Mouse (Mus musculus) cerebellum, adult 2 months (tissue): ENCODE results near the gene Cchcr1. TPM values are rescaled to one million over a fixed set of nuclear protein-coding genes. Genes with fewer than 3 reads are reported as not detected.
"Not testable (repeated sequence)": the region's sequence is repeated elsewhere in the genome, so short reads cannot be mapped to it uniquely, and the experiment has no call there.

Experiments
- DNase-seq, 2 experiments: peaks; one replicate each; pipeline ENCODE4 v3.0.0; 2021
- H3K27ac ChIP-seq: fragments of 200-500 bp; 2 replicates; pipeline ENCODE4 v1.5.1; 2012; ENCODE audit warnings: low read length, control low read depth, inconsistent platforms; ENCODE audit not compliant: insufficient read depth
- H3K27me3 ChIP-seq: fragments of 200-500 bp; 2 replicates; pipeline ENCODE4 v1.6.1; 2012; ENCODE audit warnings: inconsistent platforms, mild to moderate bottlenecking, low read length, moderate library complexity; ENCODE audit not compliant: control insufficient read depth, insufficient read depth
- H3K4me1 ChIP-seq: fragments of 200-500 bp; 2 replicates; pipeline ENCODE4 v1.6.1; 2011; ENCODE audit warnings: low read length; ENCODE audit not compliant: control insufficient read depth, insufficient read depth
- H3K4me3 ChIP-seq: fragments of 200-500 bp; replicated peaks from 2 replicates; pipeline ENCODE3; 2011; ENCODE audit warnings: mild to moderate bottlenecking, low read depth, low read length, control low read depth; ENCODE audit not compliant: insufficient read depth
- CTCF ChIP-seq: fragments of 200-500 bp; IDR thresholded peaks from 2 replicates; pipeline ENCODE4 v1.5.1; 2011; ENCODE audit warnings: low read depth, mild to moderate bottlenecking, control low read depth, low read length, moderate library complexity, borderline replicate concordance; ENCODE audit not compliant: insufficient read depth
- POLR2A ChIP-seq: fragments of 200-500 bp; IDR thresholded peaks from 2 replicates; pipeline ENCODE4 v1.6.1; 2011; ENCODE audit warnings: low read length, control low read depth, borderline replicate concordance; ENCODE audit not compliant: insufficient read depth
- WGBS: fragments of 180-500 bp; shearing (Covaris S2); methylation state at CpG from one replicate; pipeline ENCODE4 v1.1.7; 2018; 5-methylcytosine and 5-hydroxymethylcytosine counted together
- polyA plus RNA-seq: library from polyadenylated mRNA; depleted of rRNA; stranded (reverse); fragments of >200 nt; gene quantifications from 2 replicates; pipeline ENCODE4 v1.2.3, GENCODE M21; 2012

Cchcr1 gene
- polyA plus RNA-seq, 1 experiment, result 9.6 TPM

DNA sequence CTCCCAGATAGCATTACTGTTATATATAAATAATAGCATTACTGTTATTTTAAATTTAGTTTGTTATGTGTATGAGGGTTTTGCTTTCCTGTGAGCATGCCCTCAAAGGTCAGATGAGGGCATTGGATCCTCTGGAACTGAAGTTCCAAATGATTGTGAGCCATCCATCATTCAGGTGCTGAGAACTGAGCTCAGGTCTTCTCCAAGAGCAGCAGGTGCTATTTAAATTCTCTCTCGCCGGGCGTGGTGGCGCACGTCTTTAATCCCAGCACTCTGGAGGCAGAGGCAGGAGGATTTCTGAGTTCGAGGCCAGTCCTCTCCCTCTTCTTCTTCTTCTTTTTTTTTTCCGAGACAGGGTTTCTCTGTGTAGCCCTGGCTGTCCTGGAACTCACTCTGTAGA, 19.8 kb upstream of the Cchcr1 start:
- Histone ChIP-seq H3K27ac (no peak overlapping the region), H3K27me3 (no peaks in the 10 kb centered on the region), H3K4me3 (no peak overlapping the region), H3K4me1 (no peaks in the 10 kb centered on the region)
- no peak for DNase-seq
- 94% methylated on average over 7 of the region's 7 CpGs for WGBS
- TF ChIP-seq POLR2A, result no peak
- TF ChIP-seq CTCF, result no peak

DNA sequence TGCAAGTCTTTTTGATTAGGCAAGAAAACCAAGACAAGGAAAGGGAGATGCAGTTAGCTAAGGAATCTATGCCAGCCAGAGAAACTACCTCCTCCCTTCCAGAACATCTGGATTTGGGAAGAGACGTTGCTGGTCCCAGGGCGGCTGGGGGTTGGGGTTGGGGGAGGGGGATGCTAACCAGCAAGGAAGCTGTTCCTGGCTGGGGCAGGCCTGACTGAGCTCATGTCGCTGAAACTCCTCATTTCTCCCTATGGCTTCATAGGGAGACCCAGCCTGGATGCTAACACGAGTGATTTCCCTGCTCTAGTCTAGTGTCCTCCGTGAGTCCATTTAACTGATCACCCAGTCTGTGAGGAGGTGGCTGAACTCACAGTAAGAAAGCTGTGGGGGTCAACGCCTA, 14.7 kb upstream of the Cchcr1 start:
- Histone ChIP-seq H3K4me3 (no peak overlapping the region), H3K27me3 (no peaks in the 10 kb centered on the region), H3K4me1 (no peaks in the 10 kb centered on the region), H3K27ac (no peak overlapping the region)
- 12% methylated on average over 6 of the region's 6 CpGs for WGBS
- no peak for DNase-seq
- TF ChIP-seq POLR2A, result no peak
- no peak for TF ChIP-seq CTCF

DNA sequence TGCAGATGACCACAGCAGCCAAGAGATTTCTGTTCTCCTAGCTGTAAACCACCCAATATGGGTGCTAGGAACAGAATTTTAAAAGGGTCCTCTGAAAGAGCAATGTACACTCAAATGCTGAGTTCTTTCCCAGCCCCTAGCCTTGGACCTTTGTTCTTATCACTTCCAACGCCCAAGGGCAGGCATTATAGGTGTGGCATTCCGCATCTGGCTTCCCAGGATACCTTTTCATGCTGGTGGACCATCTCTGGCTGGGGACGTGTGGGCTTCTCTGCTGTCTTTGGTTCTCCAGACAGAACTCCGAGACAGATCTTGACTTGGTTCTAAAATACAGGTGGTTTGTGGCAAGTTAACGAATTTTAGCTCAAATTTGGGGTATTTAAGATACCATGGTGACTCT, 14.1 kb upstream of the Cchcr1 start:
- Histone ChIP-seq H3K4me3 (no peak overlapping the region), H3K27ac (no peak overlapping the region), H3K4me1 (no peaks in the 10 kb centered on the region), H3K27me3 (no peaks in the 10 kb centered on the region)
- WGBS, result 55% methylated on average over 5 of the region's 5 CpGs
- TF ChIP-seq CTCF (no peak), POLR2A (no peak)
- no peak for DNase-seq

DNA sequence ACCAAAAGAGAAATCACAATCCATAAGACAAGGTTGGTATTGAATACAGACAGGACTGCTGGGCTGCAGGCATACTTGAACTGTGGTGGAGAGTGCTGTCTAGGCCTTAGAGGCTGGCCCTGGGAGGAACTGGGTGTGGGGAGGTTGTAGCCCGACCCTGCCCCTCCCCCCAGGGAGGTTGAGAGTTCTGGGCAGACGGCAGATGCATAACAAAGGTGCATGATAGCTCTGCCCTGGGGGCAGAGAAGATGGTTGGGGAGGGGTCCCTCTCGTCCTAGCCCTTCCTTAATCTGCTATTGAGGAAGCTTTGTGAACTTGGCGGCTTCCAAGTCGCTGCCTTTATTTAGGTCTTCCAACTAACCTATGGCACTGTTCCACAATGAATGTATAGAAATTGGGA, 13.1 kb upstream of the Cchcr1 start:
- WGBS, result 38% methylated on average over 5 of the region's 5 CpGs
- no peaks in the 10 kb centered on the region for H3K27me3 ChIP-seq
- H3K27ac ChIP-seq, result no peak overlapping the region
- TF ChIP-seq POLR2A (no peak), CTCF (no peak)
- H3K4me1 ChIP-seq, result no peaks in the 10 kb centered on the region
- DNase-seq, result no peak
- no peak overlapping the region for H3K4me3 ChIP-seq

DNA sequence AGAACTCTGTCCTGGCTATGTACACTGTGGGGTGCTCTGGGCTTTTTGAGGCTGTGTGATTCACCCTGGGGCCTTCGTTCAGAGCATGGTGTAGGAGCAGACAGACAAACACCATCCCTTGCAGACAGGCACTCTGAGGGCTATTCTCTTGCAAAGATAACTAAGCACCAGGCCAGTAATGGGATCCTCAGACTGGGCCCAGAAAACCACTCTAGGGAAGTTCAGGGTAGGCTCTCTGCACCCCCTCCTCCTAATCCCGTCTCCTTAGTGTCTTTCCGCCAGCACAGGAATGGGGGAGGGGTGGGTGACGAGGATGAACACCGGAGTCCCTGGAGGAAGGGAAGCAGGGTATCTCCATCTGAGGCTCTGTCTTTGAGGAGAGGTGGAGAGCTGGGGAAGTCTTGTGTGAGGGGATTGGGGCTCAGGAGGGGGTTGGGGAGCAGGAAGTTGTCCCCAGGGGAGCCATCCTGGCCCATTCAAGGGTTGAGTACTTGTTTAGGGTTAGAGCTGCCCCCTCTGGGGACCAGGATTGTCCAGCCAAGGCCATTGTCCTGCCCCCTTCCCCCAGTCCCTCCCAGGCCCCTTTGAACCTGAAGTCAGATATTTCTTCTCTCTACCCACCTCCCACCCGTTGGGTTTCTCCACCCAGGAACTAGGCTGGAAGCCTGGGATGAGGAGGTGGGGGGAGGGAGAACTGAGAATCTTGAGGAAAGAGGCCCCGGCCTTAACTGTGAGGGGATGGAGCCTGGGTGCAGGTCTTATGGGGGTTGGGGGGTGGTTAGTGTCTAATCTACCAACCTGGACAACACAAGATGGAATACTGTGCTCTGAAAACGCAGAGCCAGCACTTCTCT, 12.0 kb upstream of the Cchcr1 start:
- H3K4me1 ChIP-seq, result no peaks in the 10 kb centered on the region
- H3K27ac ChIP-seq, result no peak overlapping the region
- DNase-seq, result no peak
- no peaks in the 10 kb centered on the region for H3K27me3 ChIP-seq
- TF ChIP-seq POLR2A (no peak), CTCF (no peak)
- 40% methylated on average over 8 of the region's 8 CpGs for WGBS
- no peak overlapping the region for H3K4me3 ChIP-seq

- no peak for TF ChIP-seq CTCF
- no peak for TF ChIP-seq POLR2A
- DNase-seq, result no peak
- Histone ChIP-seq H3K27me3 (no peaks in the 10 kb centered on the region), H3K4me3 (no peak within 1 kb of the TSS), H3K27ac (no peak within 1 kb of the TSS), H3K4me1 (no peaks in the 10 kb centered on the region)
- WGBS, result 56% methylated on average over 13 of the region's 13 CpGs
Measured at GRCm38 (mm10) chr17:35505776-35506175, 11.1 kb upstream of the Cchcr1 start, which contains the start of gene Pou5f1. Pou5f1 (plus strand) TSS chr17:35506018.

GRCm38 (mm10) chr17:35506881-35507280, 10.0 kb upstream of the Cchcr1 start:
- 37% methylated on average over 10 of the region's 10 CpGs for WGBS
- no peak for DNase-seq
- Histone ChIP-seq H3K4me3 (no peak overlapping the region), H3K27me3 (no peaks in the 10 kb centered on the region), H3K27ac (no peak overlapping the region), H3K4me1 (no peaks in the 10 kb centered on the region)
- TF ChIP-seq POLR2A (no peak), CTCF (no peak)

- 43% methylated on average over 13 of the region's 13 CpGs for WGBS
- DNase-seq, result no peak
- no peak overlapping the region for H3K27ac ChIP-seq
- no peak for TF ChIP-seq POLR2A
- TF ChIP-seq CTCF, result no peak
- H3K4me3 ChIP-seq, result no peak overlapping the region
- no peaks in the 10 kb centered on the region for H3K27me3 ChIP-seq
- no peaks in the 10 kb centered on the region for H3K4me1 ChIP-seq
Measured at GRCm38 (mm10) chr17:35507556-35508260, 9.2 kb upstream of the Cchcr1 start.

GRCm38 (mm10) chr17:35508279-35508678, 8.6 kb upstream of the Cchcr1 start:
- not testable (repeated sequence) for DNase-seq, H3K27ac ChIP-seq

More at GRCm38 (mm10) chr17:35508279-35508678, 8.6 kb upstream of the Cchcr1 start:
- 76% methylated on average over 5 of the region's 5 CpGs for WGBS
- H3K4me3 ChIP-seq, H3K4me1 ChIP-seq, H3K27me3 ChIP-seq: not testable (repeated sequence)
